Mouse (Mus musculus) brain, embryonic 14.5 days (tissue): ENCODE data around the gene Srpk3. TPM values are rescaled to one million over a fixed set of nuclear protein-coding genes. Genes with fewer than 3 reads are reported as not detected.

Experiments used
- DNase-seq: peaks from one replicate; pipeline ENCODE4 v3.0.0-alpha.2; 2011; ENCODE audit warnings: low read depth
- CTCF ChIP-seq: fragments of 200-500 bp; IDR thresholded peaks from 2 replicates; pipeline ENCODE4 v1.5.1; 2012; ENCODE audit warnings: inconsistent platforms, mild to moderate bottlenecking, moderate library complexity, borderline replicate concordance; ENCODE audit not compliant: insufficient read depth, insufficient read length; ENCODE audit errors: extremely low read depth
- POLR2A ChIP-seq: fragments of 200-500 bp; IDR thresholded peaks from 2 replicates; pipeline ENCODE4 v1.6.1; 2012; ENCODE audit warnings: mild to moderate bottlenecking, inconsistent platforms, borderline replicate concordance; ENCODE audit not compliant: poor library complexity, insufficient read depth, insufficient read length, severe bottlenecking; ENCODE audit errors: extremely low read depth
- polyA plus RNA-seq: library from polyadenylated mRNA; depleted of rRNA; stranded (reverse); fragments of >200 nt; gene quantifications from 2 replicates; pipeline ENCODE4 v1.2.3, GENCODE M21; 2012; rRNA removed

Gene Srpk3
- polyA plus RNA-seq, 1 experiment = 1.2 TPM

- peak; percentile 77 for DNase-seq
- TF ChIP-seq POLR2A = no peak
- TF ChIP-seq CTCF = no peak
Observed at GRCm38 (mm10) chrX:73815072-73815471, 40.9 kb downstream of the Srpk3 start.

DNA sequence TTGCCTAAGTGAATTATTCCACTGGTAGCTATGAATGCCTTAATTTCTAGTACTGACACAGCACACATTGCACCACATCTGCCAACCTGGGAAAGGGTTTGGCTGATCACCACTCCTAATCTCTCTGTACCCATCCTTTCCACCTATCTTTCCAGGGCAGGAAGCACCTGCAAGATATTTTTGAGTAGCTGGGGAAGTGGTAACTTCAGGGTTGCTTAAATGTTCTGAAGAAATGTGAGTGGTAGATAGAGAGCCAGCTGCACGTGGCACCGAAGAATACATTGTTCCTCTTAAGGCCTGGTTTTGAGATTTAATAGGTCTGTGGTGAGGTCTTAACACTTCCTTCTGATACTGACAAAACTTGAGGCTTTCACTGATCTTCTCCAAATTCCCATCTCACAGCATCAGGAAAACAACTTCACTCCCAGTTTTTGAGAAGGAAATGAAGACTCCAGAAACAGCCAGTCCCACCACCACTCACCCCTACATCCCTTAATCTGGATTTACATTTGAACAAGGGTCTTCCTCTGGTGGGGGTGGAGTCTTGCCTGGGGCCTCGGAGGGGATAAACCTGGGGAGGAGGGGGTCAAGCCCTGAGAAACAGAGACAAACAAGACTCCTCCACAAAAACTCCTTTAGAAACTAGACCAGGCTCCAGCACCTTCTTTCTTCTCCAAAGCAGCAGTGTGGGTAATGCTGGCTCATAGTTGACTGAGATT, 42.5 kb downstream of the Srpk3 start:
- TF ChIP-seq CTCF = no peak
- no peak for TF ChIP-seq POLR2A
- no peak for DNase-seq

DNA sequence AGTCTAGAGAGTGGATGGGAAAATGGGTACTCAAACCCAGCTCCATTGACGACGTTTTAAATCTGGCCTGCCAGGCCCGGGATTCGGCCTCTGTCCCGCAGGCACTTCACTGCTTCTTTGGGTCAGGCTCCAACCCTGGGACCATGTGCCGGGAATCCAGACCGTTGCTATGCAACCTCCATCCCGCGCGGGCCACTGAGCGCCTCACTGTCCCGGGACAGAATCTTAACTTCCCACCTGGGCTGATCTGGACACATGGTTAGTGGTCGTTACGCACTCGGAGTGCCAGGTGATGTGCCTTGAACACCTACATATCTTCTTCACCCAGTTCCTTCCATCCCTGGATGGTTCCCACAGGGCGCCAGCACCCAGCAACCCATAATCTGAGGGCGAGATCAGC, 49.5 kb downstream of the Srpk3 start:
- DNase-seq = peak; percentile 28
- TF ChIP-seq CTCF (no peak), POLR2A (no peak)

GRCm38 (mm10) chrX:73824185-73825151, 50.3 kb downstream of the Srpk3 start, which contains the start of gene Pdzd4:
Pdzd4 (minus strand) TSS chrX:73824969.
- DNase-seq = peak; percentile 92
- TF ChIP-seq POLR2A (peak; percentile 37; the same call in 1 of the 2 replicates), CTCF (no peak)

Other genes with a start within 250 kb of the Srpk3 start
- 1.1 and 1.5 TPM in 2 replicates for gene Dusp9, start 135.0 kb upstream of the Srpk3 start, polyA plus RNA-seq
- gene Pnck, start 114.3 kb upstream of the Srpk3 start, polyA plus RNA-seq = 139 and 181 TPM in 2 replicates
- 62.2 and 71.4 TPM in 2 replicates for gene Slc6a8, start 101.3 kb upstream of the Srpk3 start, polyA plus RNA-seq
- gene Bcap31, start 58.2 kb upstream of the Srpk3 start, polyA plus RNA-seq = 44.3 and 48.6 TPM in 2 replicates
- 16.0 and 19.3 TPM in 2 replicates for gene Abcd1, start 57.8 kb upstream of the Srpk3 start, polyA plus RNA-seq
- 0.58 and 0.79 TPM in 2 replicates for gene Plxnb3, start 17.3 kb upstream of the Srpk3 start, polyA plus RNA-seq
- 382 and 510 TPM in 2 replicates for gene Idh3g, start 12.5 kb downstream of the Srpk3 start, polyA plus RNA-seq
- gene Ssr4, start 12.6 kb downstream of the Srpk3 start, polyA plus RNA-seq = 130 and 205 TPM in 2 replicates
- gene Pdzd4, start 50.6 kb downstream of the Srpk3 start, polyA plus RNA-seq = 88.2 and 125 TPM in 2 replicates
- gene Avpr2, start 117.7 kb downstream of the Srpk3 start, polyA plus RNA-seq = not detected in 2 replicates
- 141 and 249 TPM in 2 replicates for gene L1cam, start 121.7 kb downstream of the Srpk3 start, polyA plus RNA-seq
- gene Arhgap4, start 147.5 kb downstream of the Srpk3 start, polyA plus RNA-seq = 6.6 and 8.5 TPM in 2 replicates
- gene Naa10, start 147.5 kb downstream of the Srpk3 start, polyA plus RNA-seq = 87.7 and 97.8 TPM in 2 replicates
- 8.0 and 8.7 TPM in 2 replicates for gene Renbp, start 156.4 kb downstream of the Srpk3 start, polyA plus RNA-seq
- 50.3 and 83.2 TPM in 2 replicates for gene Hcfc1, start 192.0 kb downstream of the Srpk3 start, polyA plus RNA-seq
- gene Irak1, start 249.5 kb downstream of the Srpk3 start, polyA plus RNA-seq = 59.2 and 77.8 TPM in 2 replicates